ENCODE assay signal across 10 mouse cellular contexts in the genomic region with DNA sequence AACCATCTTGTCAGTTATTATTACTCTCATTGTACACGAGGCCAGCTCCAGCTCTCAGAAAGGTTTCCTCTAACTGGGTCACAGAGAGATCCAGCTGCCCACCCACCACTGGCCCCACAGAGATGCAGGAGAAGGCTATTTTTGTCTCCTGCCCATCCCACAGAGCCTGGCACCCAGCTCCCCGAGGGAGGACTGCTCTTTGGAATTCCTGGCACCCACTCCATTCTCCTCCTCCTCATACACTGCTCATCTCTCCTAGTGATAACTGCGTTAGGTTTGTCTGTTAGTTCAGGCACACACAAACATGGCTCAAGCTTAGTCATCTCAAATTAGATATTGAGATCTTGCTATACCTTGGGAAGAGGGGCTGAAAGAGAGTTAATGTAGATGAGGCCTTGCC.
DNase-seq lines count a peak whose midpoint lies in the region; ATAC-seq and TF ChIP-seq lines count a peak whose summit lies in the region.
"Had no signal": no experiment of that assay in that cellular context is flagged by ENCODE, and none has a peak within 500 bp of the region (broad histone marks: within the 10 kb centered on the region; RNA-seq: fewer than 3 reads in every experiment).

No protein-coding gene starts in this region.

- H3K27me3 ChIP-seq in midbrain, embryonic 13.5 days = no peaks in the 10 kb centered on the region
- H3K27me3 ChIP-seq in midbrain, embryonic 16.5 days (ENCODE audit: control insufficient read depth, insufficient read depth, low read depth, low read length) = no peaks in the 10 kb centered on the region
- H3K27me3 ChIP-seq in heart, embryonic 15.5 days = no peaks in the 10 kb centered on the region
- H3K27me3 ChIP-seq in stomach, postnatal 0 days (ENCODE audit: control insufficient read depth, insufficient read depth, low read length) = no peaks in the 10 kb centered on the region
- H3K27me3 ChIP-seq: embryonic facial prominence, embryonic 13.5 days had no signal

- H3K9ac ChIP-seq in midbrain, embryonic 13.5 days (replicated peaks) = no peak overlapping the region
- H3K9ac ChIP-seq in midbrain, embryonic 16.5 days (ENCODE audit: low read depth, low read length) = no peak overlapping the region
- no peak overlapping the region for H3K9ac ChIP-seq in heart, embryonic 15.5 days
- H3K9ac ChIP-seq in stomach, postnatal 0 days (ENCODE audit: low read length) = no peak overlapping the region
- H3K9ac ChIP-seq: embryonic facial prominence, embryonic 13.5 days had no signal

- H3K4me3 ChIP-seq in midbrain, embryonic 13.5 days (replicated peaks) = no peak overlapping the region
- H3K4me3 ChIP-seq in midbrain, embryonic 16.5 days (ENCODE audit: low read depth, low read length) = no peak overlapping the region
- H3K4me3 ChIP-seq in heart, embryonic 15.5 days = no peak overlapping the region
- H3K4me3 ChIP-seq in left cerebral cortex, adult 2 months = no peak overlapping the region
- no peak overlapping the region for H3K4me3 ChIP-seq in stomach, postnatal 0 days (ENCODE audit: low read depth, low read length)
- H3K4me3 ChIP-seq: embryonic facial prominence, embryonic 13.5 days had no signal

- H3K9me3 ChIP-seq in midbrain, embryonic 13.5 days = no peaks in the 10 kb centered on the region
- no peaks in the 10 kb centered on the region for H3K9me3 ChIP-seq in midbrain, embryonic 16.5 days (replicated peaks; ENCODE audit: control insufficient read depth, low read length, poor library complexity, severe bottlenecking)
- no peaks in the 10 kb centered on the region for H3K9me3 ChIP-seq in heart, embryonic 15.5 days (replicated peaks)
- no peaks in the 10 kb centered on the region for H3K9me3 ChIP-seq in stomach, postnatal 0 days (ENCODE audit: control insufficient read depth, low read length)
- H3K9me3 ChIP-seq: embryonic facial prominence, embryonic 13.5 days; G1E had no signal

- no peak for TF ChIP-seq EP300 in stomach, postnatal 0 days (optimal IDR thresholded peaks at IDR 0.05)

- peak; percentile 60 to 72 for DNase-seq in left cerebral cortex, adult 2 months (ENCODE audit: extremely low spot score in 1 of 2, low spot score in 2 of 2)
- DNase-seq in stomach, postnatal 0 days (ENCODE audit: low spot score) = peak; percentile 18
- DNase-seq in natural killer cell, adult 2 months (ENCODE audit: low spot score in 2 of 2) = no peak
- no peak for DNase-seq in cerebellum, adult 11 months

- H3K36me3 ChIP-seq in midbrain, embryonic 13.5 days = no peaks in the 10 kb centered on the region
- H3K36me3 ChIP-seq in midbrain, embryonic 16.5 days (ENCODE audit: control insufficient read depth, insufficient read depth, low read length) = no peaks in the 10 kb centered on the region
- no peaks in the 10 kb centered on the region for H3K36me3 ChIP-seq in heart, embryonic 15.5 days
- no peaks in the 10 kb centered on the region for H3K36me3 ChIP-seq in stomach, postnatal 0 days (ENCODE audit: control insufficient read depth, insufficient read depth, low read length)
- H3K36me3 ChIP-seq: embryonic facial prominence, embryonic 13.5 days; G1E had no signal

- no peak overlapping the region for H3K4me2 ChIP-seq in midbrain, embryonic 13.5 days (replicated peaks)
- no peak overlapping the region for H3K4me2 ChIP-seq in midbrain, embryonic 16.5 days (ENCODE audit: low read length)
- H3K4me2 ChIP-seq in heart, embryonic 15.5 days = no peak overlapping the region
- no peak overlapping the region for H3K4me2 ChIP-seq in stomach, postnatal 0 days (replicated peaks; ENCODE audit: low read depth)
- H3K4me2 ChIP-seq: embryonic facial prominence, embryonic 13.5 days had no signal

- peaks cover 3% of the 10 kb centered on the region; the same call in 1 of the 2 replicates for H3K4me1 ChIP-seq in midbrain, embryonic 13.5 days (replicated peaks)
- no peaks in the 10 kb centered on the region for H3K4me1 ChIP-seq in midbrain, embryonic 16.5 days (ENCODE audit: control insufficient read depth, insufficient read depth, low read length)
- peaks cover 11% of the 10 kb centered on the region for H3K4me1 ChIP-seq in heart, embryonic 15.5 days (replicated peaks)
- H3K4me1 ChIP-seq in stomach, postnatal 0 days (replicated peaks; ENCODE audit: control insufficient read depth, insufficient read depth) = no peaks in the 10 kb centered on the region
- H3K4me1 ChIP-seq: embryonic facial prominence, embryonic 13.5 days had no signal

- 82% methylated on average over 3 of the region's 3 CpGs for WGBS in midbrain, embryonic 13.5 days
- WGBS in midbrain, embryonic 16.5 days = 62% methylated on average over 3 of the region's 3 CpGs
- WGBS in heart, embryonic 15.5 days = 28% methylated on average over 3 of the region's 3 CpGs
- WGBS in stomach, postnatal 0 days = 44% methylated on average over 3 of the region's 3 CpGs

- 0 out of 2 replicates have a peak, but pooled peaks have one; percentile 14 for ATAC-seq in midbrain, embryonic 13.5 days
- ATAC-seq in midbrain, embryonic 16.5 days = no peak
- peak; percentile 70 for ATAC-seq in heart, embryonic 15.5 days (replicated peaks; ENCODE audit: insufficient number of reproducible peaks, insufficient read depth, low FRiP score, low read depth)
- ATAC-seq in stomach, postnatal 0 days (ENCODE audit: low FRiP score, low TSS enrichment) = 0 out of 2 replicates have a peak, but pooled peaks have one; percentile 49
- no peak for ATAC-seq in megakaryocyte progenitor cell, adult 5-6 weeks (replicated peaks; ENCODE audit: poor library complexity)

- no peak overlapping the region for H3K27ac ChIP-seq in midbrain, embryonic 13.5 days
- H3K27ac ChIP-seq in midbrain, embryonic 16.5 days (ENCODE audit: low read length) = no peak overlapping the region
- H3K27ac ChIP-seq in heart, embryonic 15.5 days = peak overlapping the region; percentile 45
- peak overlapping the region; percentile 79 for H3K27ac ChIP-seq in left cerebral cortex, adult 2 months
- H3K27ac ChIP-seq in stomach, postnatal 0 days (replicated peaks) = no peak overlapping the region
- H3K27ac ChIP-seq: embryonic facial prominence, embryonic 13.5 days had no signal

- intact Hi-C loops in left cerebral cortex, adult 2 months (cut with DNase I) = loop anchor here (1.0 to 5.0 kb wide), 4 partner anchors 24 to 229 kb away; partner anchors contain the start of gene Kcna4

- no peak for TF ChIP-seq CTCF in left cerebral cortex, adult 2 months (IDR thresholded peaks at IDR 0.05)
- no peak for TF ChIP-seq CTCF in stomach, postnatal 0 days (IDR thresholded peaks at IDR 0.05; ENCODE audit: low read depth)

Comparison
In these comparisons a context has a peak if more than half of its experiments do, and no peak if none do; other contexts are left out.
1. ATAC-seq: peak in midbrain, embryonic 13.5 days (single experiment), heart, embryonic 15.5 days (single experiment) and stomach, postnatal 0 days (single experiment); none in midbrain, embryonic 16.5 days (single experiment) and megakaryocyte progenitor cell, adult 5-6 weeks (single experiment).
2. H3K27ac ChIP-seq: peak in heart, embryonic 15.5 days (single experiment) and left cerebral cortex, adult 2 months (single experiment); none in midbrain, embryonic 13.5 days (single experiment), midbrain, embryonic 16.5 days (single experiment) and stomach, postnatal 0 days (single experiment).
3. DNase-seq: peak in left cerebral cortex, adult 2 months (2 of 2) and stomach, postnatal 0 days (single experiment); none in natural killer cell, adult 2 months (0 of 2) and cerebellum, adult 11 months (single experiment).